Mouse (Mus musculus) thymus, postnatal 4 days (tissue): ENCODE measurements at regions not wholly inside any gene's neighbourhood (a gene's known extent, or its start where the extent isn't known, plus 50 kb on each side); places are given as distances from the start of the nearest gene placed in this dataset.

Experiments
- DNase-seq: peaks from one replicate; pipeline ENCODE4 v3.0.0; 2021

GRCm38 (mm10) chr13:31681571-31681970 is 56.0 kb downstream of the Foxf2 start:
- no peak for DNase-seq

GRCm38 (mm10) chr13:31683311-31683710 is 57.7 kb downstream of the Foxf2 start:
- no peak for DNase-seq

DNA sequence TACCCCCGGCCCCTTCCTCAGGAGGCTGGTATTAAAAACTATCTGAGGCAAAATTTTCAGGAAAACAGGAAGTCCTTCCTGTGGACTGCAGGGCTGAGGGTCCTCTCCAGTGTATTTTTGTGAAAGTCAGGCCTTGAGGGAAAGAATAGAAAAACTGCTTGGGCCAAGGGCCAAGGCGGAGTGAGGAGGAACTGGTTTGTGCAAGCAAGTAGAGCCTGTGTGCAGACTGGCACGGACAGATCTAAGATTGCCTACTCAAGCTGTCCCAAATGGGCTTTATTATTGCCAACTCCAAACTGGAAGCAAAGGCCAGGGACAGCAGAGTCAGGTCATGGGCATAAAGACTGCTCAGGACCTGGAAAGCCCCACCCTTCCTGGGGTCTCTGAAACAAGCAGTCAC is 62.9 kb downstream of the Foxf2 start:
- DNase-seq: no peak

GRCm38 (mm10) chr13:31689317-31689716 is 63.7 kb downstream of the Foxf2 start:
- DNase-seq: peak; percentile 61

DNA sequence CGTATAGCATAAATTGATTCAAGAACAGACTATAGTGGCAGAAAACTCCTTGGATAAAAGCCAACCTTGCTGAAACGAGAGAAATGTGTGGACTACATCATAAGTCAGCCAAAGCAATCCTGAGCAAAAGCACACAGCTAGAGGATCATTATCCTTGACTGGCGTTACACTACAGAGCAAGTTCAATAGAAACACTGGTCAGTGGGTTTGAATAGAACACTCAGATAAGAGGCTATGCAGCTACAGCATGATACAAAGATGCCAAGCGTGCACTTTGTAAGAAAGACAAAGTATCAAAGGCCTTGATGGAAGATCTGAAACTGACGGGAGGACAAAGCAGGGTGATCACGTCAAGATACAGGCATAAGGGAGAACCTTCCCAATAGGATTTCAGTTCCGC is 70.1 kb downstream of the Foxf2 start:
- DNase-seq: no peak

GRCm38 (mm10) chr13:31704199-31704598 is 78.6 kb downstream of the Foxf2 start:
- no peak for DNase-seq

GRCm38 (mm10) chr13:31705406-31705805 is 79.8 kb downstream of the Foxf2 start:
- peak; percentile 13 for DNase-seq

- DNase-seq: no peak
Measured at GRCm38 (mm10) chr13:31710681-31711080, 85.1 kb downstream of the Foxf2 start.

- DNase-seq: no peak
Measured at GRCm38 (mm10) chr13:31715683-31716082, 90.1 kb downstream of the Foxf2 start.

GRCm38 (mm10) chr13:31716771-31717170 is 89.7 kb upstream of the Foxc1 start:
- DNase-seq: no peak

- DNase-seq: no peak
Measured at GRCm38 (mm10) chr13:31720731-31721130, 85.7 kb upstream of the Foxc1 start.

- DNase-seq: no peak
Measured at GRCm38 (mm10) chr13:31728862-31729261, 77.6 kb upstream of the Foxc1 start.

DNA sequence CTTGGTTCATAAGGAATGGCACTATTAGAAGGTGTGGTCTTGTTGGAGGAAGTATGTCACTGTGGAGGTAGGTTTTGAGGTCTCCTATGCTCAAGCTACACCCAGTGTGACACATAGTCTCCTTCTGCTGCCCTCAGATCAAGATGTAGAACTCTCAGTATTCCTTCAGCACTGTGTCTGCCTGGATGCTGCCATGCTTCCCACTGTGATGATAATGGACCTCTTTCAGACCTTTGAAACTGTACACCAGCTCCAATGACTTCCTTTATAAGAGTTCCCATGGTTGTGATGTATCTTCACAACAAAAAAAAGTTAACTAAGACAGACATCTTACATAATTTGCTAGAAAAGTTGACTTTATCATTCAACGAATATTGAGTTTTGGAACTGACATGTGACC is 60.2 kb upstream of the Foxc1 start:
- no peak for DNase-seq
